7 mouse cellular contexts compared by ENCODE assay signal in the genomic region with DNA sequence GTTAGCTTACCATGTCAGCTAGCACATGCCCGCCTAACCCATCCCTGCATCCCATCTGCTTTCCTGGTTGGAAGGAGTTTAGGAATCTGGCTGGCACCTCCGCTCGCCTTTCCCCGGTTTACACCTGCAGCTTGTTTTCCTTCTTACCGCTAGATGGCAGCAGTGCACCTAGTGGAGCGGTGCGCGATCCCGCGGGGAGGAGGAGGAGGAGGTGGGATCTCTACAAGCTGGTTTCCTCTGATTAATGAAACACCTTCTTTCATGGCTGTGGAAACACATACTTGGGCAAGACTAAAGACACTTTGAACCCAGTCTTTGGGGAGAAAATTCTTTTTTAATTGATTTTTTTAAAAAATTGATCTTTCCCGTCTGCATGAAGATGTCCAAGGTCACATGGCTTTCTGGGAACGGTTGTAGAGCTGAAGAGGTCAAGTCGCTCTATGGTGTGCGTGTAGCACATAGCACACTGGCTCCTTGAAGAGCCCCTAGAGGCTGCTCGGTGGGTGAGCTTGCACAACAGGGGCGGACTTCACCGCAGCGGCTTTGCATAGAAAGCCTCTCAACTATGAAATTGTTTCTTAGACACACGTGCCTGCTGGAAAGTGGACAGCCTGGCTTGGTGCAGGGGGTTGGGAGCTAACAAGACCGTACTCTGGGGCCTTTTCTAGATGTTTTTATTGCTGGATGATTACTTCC. TPM values are rescaled to one million over a fixed set of nuclear protein-coding genes. Genes with fewer than 3 reads are reported as not detected.
DNase-seq lines count a peak whose midpoint lies in the region; ATAC-seq lines count a peak whose summit lies in the region.

No protein-coding gene starts in this region.

- H3K4me3 ChIP-seq in limb, embryonic 10.5 days, result peak overlapping the region; percentile 24
- peak overlapping the region; percentile 0; the same call in 1 of the 2 replicates for H3K4me3 ChIP-seq in midbrain, embryonic 12.5 days

- no peaks in the 10 kb centered on the region for H3K36me3 ChIP-seq in limb, embryonic 10.5 days
- H3K36me3 ChIP-seq in midbrain, embryonic 12.5 days, result no peaks in the 10 kb centered on the region

- H3K4me1 ChIP-seq in limb, embryonic 10.5 days, result peaks cover 11% of the 10 kb centered on the region; the same call in 1 of the 2 replicates
- peaks cover 7% of the 10 kb centered on the region; the same call in 1 of the 2 replicates for H3K4me1 ChIP-seq in midbrain, embryonic 12.5 days

- H3K27me3 ChIP-seq in limb, embryonic 10.5 days (ENCODE audit: low read depth, poor library complexity, severe bottlenecking), result peaks cover 61% of the 10 kb centered on the region
- peaks cover 54% of the 10 kb centered on the region for H3K27me3 ChIP-seq in midbrain, embryonic 12.5 days

- no peak overlapping the region for H3K27ac ChIP-seq in limb, embryonic 10.5 days
- no peak overlapping the region for H3K27ac ChIP-seq in midbrain, embryonic 12.5 days (replicated peaks)

- peak; percentile 82 for DNase-seq in adrenal gland, postnatal 10 days
- peak; percentile 79 for DNase-seq in embryo, embryonic 9.5 days (ENCODE audit: extremely low spot score)
- peak; percentile 96 for DNase-seq in heart, adult 11 months
- peak; percentile 30 for DNase-seq in kidney, adult 11 months
- peak; percentile 82 for DNase-seq in limb, embryonic 10.5 days (ENCODE audit: low spot score)
- DNase-seq in skeletal muscle tissue, adult 2 months (ENCODE audit: low read depth, low spot score), result peak; percentile 52

- H3K9ac ChIP-seq in midbrain, embryonic 12.5 days (replicated peaks), result no peak overlapping the region

- 16% methylated on average over 20 of the region's 20 CpGs for WGBS in limb, embryonic 10.5 days
- 5% methylated on average over 20 of the region's 20 CpGs for WGBS in midbrain, embryonic 12.5 days

- no peaks in the 10 kb centered on the region for H3K9me3 ChIP-seq in limb, embryonic 10.5 days (replicated peaks)
- H3K9me3 ChIP-seq in midbrain, embryonic 12.5 days, result no peaks in the 10 kb centered on the region

- H3K4me2 ChIP-seq in midbrain, embryonic 12.5 days (replicated peaks), result peak overlapping the region; percentile 33

- ATAC-seq in midbrain, embryonic 12.5 days (ENCODE audit: low FRiP score, low read depth), result peak; percentile 52; the same call in 1 of the 2 replicates

RNA-seq across cellular contexts. Expression of a gene that starts 17.5 kb away (rescaled TPM):
- total RNA-seq in adrenal gland, postnatal 10 days (2021), result not detected
- polyA plus RNA-seq in limb, embryonic 10.5 days (2016; fragmentation: Nextera tagmentation; extraction: Ambion mirVana), result not detected in 2 replicates
- not detected in 2 replicates for polyA plus RNA-seq in midbrain, embryonic 12.5 days (2016; fragmentation: Nextera tagmentation; extraction: Ambion mirVana)

RNA-seq across cellular contexts. Expression of a gene that starts 23.2 kb away (rescaled TPM):
- total RNA-seq in adrenal gland, postnatal 10 days (2021), result 1 to 10 TPM; 4.0 to 6.5 TPM
- polyA plus RNA-seq in limb, embryonic 10.5 days (2016; fragmentation: Nextera tagmentation; extraction: Ambion mirVana), result 10.7 and 10.9 TPM in 2 replicates
- 8.9 and 10.1 TPM in 2 replicates for polyA plus RNA-seq in midbrain, embryonic 12.5 days (2016; fragmentation: Nextera tagmentation; extraction: Ambion mirVana)

Comparison
In these comparisons a context has a peak if more than half of its experiments do, and no peak if none do; other contexts are left out.
1. DNase-seq: peak in every context shown above with its lines; median percentile 96 in heart, adult 11 months; 82 in adrenal gland, postnatal 10 days; 82 in limb, embryonic 10.5 days; 79 in embryo, embryonic 9.5 days; 52 in skeletal muscle tissue, adult 2 months; 30 in kidney, adult 11 months.